Mouse (Mus musculus) cerebellum, adult 2 months (tissue): ENCODE measurements around the gene Taok1. TPM values are rescaled to one million over a fixed set of nuclear protein-coding genes. Genes with fewer than 3 reads are reported as not detected.
A peak's percentile ranks its signal among the peaks of the same experiment; 100 is the strongest.

ENCODE experiments used
- DNase-seq, 2 experiments: peaks; one replicate each; pipeline ENCODE4 v3.0.0; 2021
- H3K27ac ChIP-seq: fragments of 200-500 bp; 2 replicates; pipeline ENCODE4 v1.5.1; 2012; ENCODE audit warnings: low read length, control low read depth, inconsistent platforms; ENCODE audit not compliant: insufficient read depth
- H3K27me3 ChIP-seq: fragments of 200-500 bp; 2 replicates; pipeline ENCODE4 v1.6.1; 2012; ENCODE audit warnings: inconsistent platforms, mild to moderate bottlenecking, low read length, moderate library complexity; ENCODE audit not compliant: control insufficient read depth, insufficient read depth
- H3K4me1 ChIP-seq: fragments of 200-500 bp; 2 replicates; pipeline ENCODE4 v1.6.1; 2011; ENCODE audit warnings: low read length; ENCODE audit not compliant: control insufficient read depth, insufficient read depth
- H3K4me3 ChIP-seq: fragments of 200-500 bp; replicated peaks from 2 replicates; pipeline ENCODE3; 2011; ENCODE audit warnings: mild to moderate bottlenecking, low read depth, low read length, control low read depth; ENCODE audit not compliant: insufficient read depth
- CTCF ChIP-seq: fragments of 200-500 bp; IDR thresholded peaks from 2 replicates; pipeline ENCODE4 v1.5.1; 2011; ENCODE audit warnings: low read depth, mild to moderate bottlenecking, control low read depth, low read length, moderate library complexity, borderline replicate concordance; ENCODE audit not compliant: insufficient read depth
- POLR2A ChIP-seq: fragments of 200-500 bp; IDR thresholded peaks from 2 replicates; pipeline ENCODE4 v1.6.1; 2011; ENCODE audit warnings: low read length, control low read depth, borderline replicate concordance; ENCODE audit not compliant: insufficient read depth
- WGBS: fragments of 180-500 bp; shearing (Covaris S2); methylation state at CpG from one replicate; pipeline ENCODE4 v1.1.7; 2018; 5-methylcytosine and 5-hydroxymethylcytosine counted together
- polyA plus RNA-seq: library from polyadenylated mRNA; depleted of rRNA; stranded (reverse); fragments of >200 nt; gene quantifications from 2 replicates; pipeline ENCODE4 v1.2.3, GENCODE M21; 2012

Gene Taok1
- polyA plus RNA-seq, 1 experiment = 26.8 TPM

DNA sequence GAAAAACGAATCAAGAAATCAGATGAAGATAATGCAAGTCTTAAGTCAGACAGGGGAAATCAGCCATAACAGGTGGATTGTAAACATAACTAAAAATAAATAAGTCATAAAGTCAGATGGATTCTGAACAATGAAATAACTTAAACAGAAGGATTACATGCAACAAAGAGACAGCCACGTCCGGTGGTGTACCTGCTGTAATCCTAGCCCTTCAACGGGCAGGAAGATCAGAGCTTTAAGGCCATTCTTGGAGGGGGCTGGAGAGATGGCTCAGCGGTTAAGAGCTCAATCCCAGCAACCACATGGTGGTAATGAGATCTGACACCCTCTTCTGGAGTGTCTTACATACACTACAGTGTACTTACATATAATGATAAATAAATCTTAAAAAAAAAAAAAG is 96.3 kb downstream of the Taok1 start:
- no peak overlapping the region for H3K27ac ChIP-seq
- WGBS = 83% methylated on average over 5 of the region's 5 CpGs
- H3K27me3 ChIP-seq = no peaks in the 10 kb centered on the region
- H3K4me1 ChIP-seq = 0 out of 2 replicates have a peak, but pooled peaks cover 3% of the 10 kb centered on the region
- DNase-seq = no peak
- no peak for TF ChIP-seq CTCF
- TF ChIP-seq POLR2A = no peak
- no peak overlapping the region for H3K4me3 ChIP-seq

DNA sequence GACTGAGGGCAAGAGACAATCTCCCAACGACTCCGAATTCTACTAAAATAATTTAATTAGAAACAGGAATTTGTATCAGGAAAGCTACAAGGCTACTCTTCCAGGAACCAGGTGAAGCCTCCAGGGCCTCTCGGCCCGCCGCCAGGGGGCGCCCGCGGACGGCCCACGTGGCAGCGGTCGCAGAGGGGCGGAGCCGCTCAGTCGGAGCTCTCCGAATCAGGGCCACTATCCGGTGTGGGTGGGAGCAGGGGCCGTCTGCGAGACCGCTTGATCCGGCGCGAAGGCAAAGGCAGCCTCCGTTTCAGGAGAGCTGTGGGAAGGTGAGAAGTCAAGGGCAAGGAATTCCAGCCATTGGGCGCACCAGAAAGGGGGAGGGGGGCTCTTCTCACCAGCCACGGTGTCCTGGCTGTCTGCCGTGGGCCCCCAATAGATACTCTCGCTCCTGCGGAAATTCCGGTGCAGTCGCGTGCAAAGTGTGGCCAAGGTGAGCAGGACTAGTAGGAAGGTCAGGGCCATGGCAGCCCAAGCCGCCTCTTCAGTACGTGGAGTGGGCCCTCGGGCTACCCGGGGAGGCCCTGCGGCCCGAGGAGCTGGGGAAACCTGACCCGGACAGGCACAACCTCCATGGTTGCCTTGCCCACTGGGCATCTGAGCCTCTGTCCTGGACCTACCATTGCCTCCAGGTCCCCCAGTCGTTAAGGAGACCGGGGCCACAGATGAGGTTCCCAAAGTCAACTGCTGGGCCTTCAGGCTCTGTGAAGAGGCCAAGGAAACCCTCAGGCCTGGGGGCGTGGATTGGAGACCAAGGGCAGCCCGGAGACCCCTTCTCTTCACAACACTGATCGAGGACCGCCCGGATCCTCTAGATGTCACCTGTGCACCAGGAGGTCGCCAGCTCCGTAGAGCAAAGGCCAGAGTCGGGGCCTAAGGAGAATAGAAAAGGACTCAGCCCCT is 99.3 kb downstream of the Taok1 start:
- TF ChIP-seq POLR2A = no peak
- TF ChIP-seq CTCF = peak; percentile 74; the same call in 1 of the 2 replicates
- peak; percentile 76 to 81 for DNase-seq
- peaks cover 3% of the 10 kb centered on the region; the same call in 1 of the 2 replicates for H3K4me1 ChIP-seq
- H3K27ac ChIP-seq = no peak overlapping the region
- H3K4me3 ChIP-seq = peak overlapping the region; percentile 20
- 20% methylated on average over 49 of the region's 49 CpGs for WGBS
- no peaks in the 10 kb centered on the region for H3K27me3 ChIP-seq

DNA sequence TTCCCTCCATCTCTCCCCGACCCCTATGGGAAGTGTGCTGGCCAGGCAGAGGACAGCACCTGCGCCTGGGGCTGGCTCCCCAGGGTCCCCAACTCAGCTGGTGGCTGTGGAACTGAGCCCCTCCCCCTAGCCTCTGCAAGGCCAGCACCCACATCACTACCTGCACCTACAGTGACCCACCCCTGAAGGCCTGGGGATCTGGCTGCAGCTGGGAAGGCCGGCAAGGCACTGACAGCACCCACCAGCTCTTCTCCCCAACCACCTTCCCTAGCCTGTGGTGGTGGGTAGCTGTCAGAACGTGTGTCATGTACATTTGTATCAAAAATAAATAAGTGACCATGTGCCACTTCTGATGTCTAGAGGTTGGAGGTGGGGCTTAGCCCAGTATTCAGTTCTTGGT is 100.2 kb downstream of the Taok1 start:
- Histone ChIP-seq H3K4me3 (no peak overlapping the region), H3K27ac (no peak overlapping the region), H3K27me3 (no peaks in the 10 kb centered on the region), H3K4me1 (peaks cover 3% of the 10 kb centered on the region; the same call in 1 of the 2 replicates)
- no peak for TF ChIP-seq POLR2A
- TF ChIP-seq CTCF = no peak
- 70% methylated on average over 4 of the region's 4 CpGs for WGBS
- DNase-seq = peak; percentile 14 to 21

DNA sequence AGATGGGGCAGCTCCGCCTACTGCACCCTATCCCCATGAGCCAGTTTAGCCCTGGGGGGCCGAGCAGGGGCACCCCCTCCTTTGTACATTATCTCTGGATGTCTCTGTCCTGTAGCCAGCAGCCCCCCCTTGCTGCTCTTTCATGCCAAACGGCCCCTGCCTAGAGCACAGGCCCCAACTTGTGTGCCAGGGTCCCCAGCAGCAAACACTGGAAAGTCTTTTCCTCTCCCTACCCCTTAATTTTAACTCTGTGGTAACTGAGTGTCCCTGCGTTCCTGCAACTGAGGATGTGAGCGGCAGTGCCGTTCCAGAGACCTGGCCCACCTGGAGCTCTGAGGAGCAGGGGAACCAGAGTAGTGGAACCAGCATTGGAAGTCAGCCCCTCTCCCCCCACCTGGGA is 100.7 kb downstream of the Taok1 start:
- 79% methylated on average over 6 of the region's 6 CpGs for WGBS
- Histone ChIP-seq H3K4me1 (peaks cover 3% of the 10 kb centered on the region; the same call in 1 of the 2 replicates), H3K27ac (no peak overlapping the region), H3K4me3 (no peak overlapping the region), H3K27me3 (no peaks in the 10 kb centered on the region)
- TF ChIP-seq POLR2A = no peak
- no peak for TF ChIP-seq CTCF
- DNase-seq = peak in 1 of 2 experiments; percentile 19

DNA sequence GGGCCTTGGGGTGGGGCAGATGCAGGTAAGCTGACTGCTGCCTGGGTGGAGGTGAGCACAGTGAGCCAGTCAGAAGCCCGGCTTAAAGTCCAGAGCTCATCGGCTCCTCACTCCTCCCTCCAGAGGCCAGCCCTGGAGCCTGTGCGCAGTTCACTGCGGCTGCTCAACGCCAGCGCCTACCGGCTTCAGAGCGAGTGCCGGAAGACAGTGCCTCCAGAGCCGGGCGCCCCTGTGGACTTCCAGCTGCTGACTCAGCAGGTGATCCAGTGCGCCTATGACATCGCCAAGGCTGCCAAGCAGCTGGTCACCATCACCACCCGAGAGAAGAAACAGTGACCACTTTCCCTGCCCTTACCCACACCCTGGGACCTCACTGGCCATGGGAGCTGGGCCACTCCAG is 101.3 kb downstream of the Taok1 start:
- peak in 1 of 2 experiments; percentile 5 for DNase-seq
- Histone ChIP-seq H3K27ac (no peak overlapping the region), H3K4me3 (no peak overlapping the region), H3K4me1 (peaks cover 5% of the 10 kb centered on the region), H3K27me3 (no peaks in the 10 kb centered on the region)
- 60% methylated on average over 14 of the region's 14 CpGs for WGBS
- no peak for TF ChIP-seq CTCF
- no peak for TF ChIP-seq POLR2A

DNA sequence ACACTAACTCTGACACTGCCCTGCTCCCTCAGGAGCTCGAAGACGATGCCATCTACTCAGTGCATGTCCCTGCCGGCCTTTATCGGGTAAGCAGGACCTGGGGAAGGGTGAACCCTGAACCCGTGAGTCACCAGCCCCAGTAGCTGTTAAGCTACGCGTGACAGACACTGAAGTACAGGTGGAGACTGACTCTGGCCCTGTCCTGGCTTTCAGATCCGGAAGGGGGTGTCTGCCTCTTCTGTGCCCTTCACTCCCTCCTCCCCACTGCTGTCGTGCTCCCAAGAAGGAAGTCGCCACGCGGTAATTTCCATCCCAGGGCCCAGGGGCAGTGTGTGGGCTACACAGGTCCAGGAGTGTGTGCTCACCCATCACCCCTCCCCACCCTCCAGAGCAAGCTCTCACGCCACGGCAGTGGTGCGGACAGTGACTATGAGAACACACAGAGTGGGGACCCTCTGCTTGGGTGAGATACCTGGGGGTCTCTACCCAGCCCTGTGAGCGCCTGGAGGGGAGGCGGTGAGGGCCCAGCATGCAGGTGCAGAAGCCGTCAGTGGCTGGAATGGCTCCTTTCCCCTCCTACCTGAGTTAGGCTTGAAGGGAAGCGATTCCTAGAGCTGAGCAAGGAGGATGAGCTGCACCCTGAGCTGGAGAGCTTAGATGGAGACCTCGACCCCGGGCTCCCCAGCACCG is 102.2 kb downstream of the Taok1 start:
- no peak overlapping the region for H3K27ac ChIP-seq
- no peaks in the 10 kb centered on the region for H3K27me3 ChIP-seq
- TF ChIP-seq CTCF (no peak), POLR2A (no peak)
- H3K4me3 ChIP-seq = no peak overlapping the region
- H3K4me1 ChIP-seq = peaks cover 14% of the 10 kb centered on the region
- 90% methylated on average over 22 of the region's 22 CpGs for WGBS
- DNase-seq = peak in 1 of 2 experiments; percentile 11

DNA sequence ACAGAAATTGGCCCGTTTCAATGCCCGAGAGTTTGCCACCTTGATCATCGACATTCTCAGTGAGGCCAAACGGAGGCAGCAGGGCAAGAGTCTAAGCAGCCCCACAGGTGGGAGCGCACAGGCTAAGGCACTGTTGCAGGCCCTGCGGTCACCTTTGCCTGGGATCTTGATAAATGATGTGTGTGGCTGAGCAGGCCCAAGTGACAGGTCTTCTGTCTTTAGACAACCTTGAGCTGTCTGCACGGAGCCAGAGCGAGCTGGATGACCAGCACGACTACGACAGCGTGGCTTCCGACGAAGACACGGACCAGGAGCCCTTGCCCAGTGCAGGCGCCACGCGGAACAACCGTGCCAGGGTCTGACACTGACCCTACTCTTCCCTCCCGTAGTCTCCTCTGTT is 103.2 kb downstream of the Taok1 start:
- TF ChIP-seq CTCF = no peak
- TF ChIP-seq POLR2A = no peak
- Histone ChIP-seq H3K4me1 (peaks cover 24% of the 10 kb centered on the region), H3K27ac (no peak overlapping the region), H3K27me3 (no peaks in the 10 kb centered on the region), H3K4me3 (no peak overlapping the region)
- DNase-seq = peak in 1 of 2 experiments; percentile 17
- 94% methylated on average over 19 of the region's 19 CpGs for WGBS
